Mouse (Mus musculus) cerebellum, postnatal 4 days (tissue): ENCODE results near the gene Phlda1.
A peak's percentile ranks its signal among the peaks of the same experiment; 100 is the strongest.
"Not testable (repeated sequence)": the region's sequence is repeated elsewhere in the genome, so short reads cannot be mapped to it uniquely, and the experiment has no call there.

Experiments
- DNase-seq, 2 experiments: peaks; one replicate each; pipeline ENCODE4 v3.0.0; 2022; ENCODE audit warnings: low spot score in 2 of 2, mixed read lengths in 1 of 2

The Phlda1 gene

DNA sequence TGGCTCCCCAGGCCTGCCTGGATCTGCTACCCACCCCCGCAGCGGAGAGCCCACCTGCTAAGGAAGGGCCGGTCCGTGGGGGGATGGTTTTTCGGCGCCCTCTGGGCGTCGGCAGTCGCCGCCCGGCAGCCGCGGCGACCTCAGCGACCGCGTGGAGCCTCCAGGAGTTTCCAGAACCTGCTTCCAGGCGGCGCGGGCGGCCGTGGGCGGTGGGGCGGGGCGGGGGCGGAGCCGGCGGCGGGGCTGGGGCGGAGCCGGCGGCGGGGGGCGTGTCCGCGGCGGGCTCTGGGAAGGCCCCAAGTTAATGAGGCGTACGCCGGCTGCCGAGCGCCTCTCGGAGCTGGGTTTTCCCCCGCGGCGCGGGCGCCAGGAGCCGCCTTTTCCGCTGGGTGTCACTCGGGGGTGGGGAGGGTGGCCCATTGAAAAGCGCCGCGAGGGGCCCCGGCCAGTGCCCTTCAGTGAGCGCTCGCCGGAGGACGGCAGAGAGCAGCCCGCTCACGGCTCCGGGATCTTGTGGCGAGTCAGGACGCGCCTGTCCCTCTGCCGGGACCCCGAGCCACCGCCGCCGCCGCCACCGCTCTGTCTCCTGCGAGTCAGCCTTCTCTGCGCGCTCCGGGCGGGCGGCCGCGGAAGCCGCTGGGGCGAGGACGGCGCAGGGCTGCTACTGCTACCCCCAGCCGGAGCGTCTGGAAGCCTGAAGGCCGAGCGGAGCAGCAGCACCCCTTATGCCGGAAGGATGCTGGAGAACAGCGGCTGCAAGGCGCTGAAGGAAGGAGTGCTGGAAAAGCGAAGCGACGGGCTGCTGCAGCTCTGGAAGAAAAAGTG lies at the start of gene Phlda1:
TSS of gene Phlda1 (plus strand) at position 186 of the 825 bp plus-strand sequence.
- peak; percentile 77 to 85 for DNase-seq

DNA sequence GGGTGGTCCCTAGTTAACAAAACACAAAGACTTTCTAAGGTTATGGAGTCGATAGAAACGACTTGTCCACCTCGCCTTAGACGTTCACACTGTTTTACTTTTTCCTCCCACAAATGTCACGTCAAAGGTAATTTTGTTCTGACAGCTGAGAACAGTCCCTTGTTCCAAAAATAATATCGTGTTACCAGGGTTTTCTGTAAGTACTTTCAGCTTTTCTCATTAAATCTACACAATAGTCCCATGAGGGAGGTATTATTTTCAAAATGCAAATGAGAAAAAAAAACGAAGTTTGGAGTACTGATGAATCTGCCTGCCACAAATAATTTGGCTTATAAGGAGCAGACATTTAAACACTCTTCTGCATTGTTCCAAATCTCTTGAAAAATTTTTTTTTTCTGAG lies 48.0 kb upstream of the Phlda1 start:
- DNase-seq, result no peak

DNA sequence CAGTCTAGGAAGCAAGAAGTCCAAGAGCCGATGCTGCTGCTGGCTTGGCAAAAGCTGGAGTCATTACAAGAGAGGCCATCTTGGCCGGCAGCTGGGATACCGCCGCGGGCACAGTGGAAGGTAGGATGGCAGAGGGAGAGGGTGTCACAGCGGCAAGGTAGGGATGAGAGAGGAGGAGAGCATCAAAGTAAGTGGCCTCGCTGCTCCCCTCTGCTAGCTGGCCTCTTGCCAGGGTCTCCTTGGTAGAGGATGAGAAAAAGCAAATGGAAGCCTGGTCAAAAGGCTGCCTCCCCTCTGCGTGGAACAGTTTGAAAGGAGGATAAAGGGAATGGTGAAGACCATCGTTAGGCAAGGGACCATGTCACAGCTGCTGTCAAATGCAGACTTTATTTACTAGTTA lies 47.0 kb upstream of the Phlda1 start:
- DNase-seq, result peak in 1 of 2 experiments; percentile 13

DNA sequence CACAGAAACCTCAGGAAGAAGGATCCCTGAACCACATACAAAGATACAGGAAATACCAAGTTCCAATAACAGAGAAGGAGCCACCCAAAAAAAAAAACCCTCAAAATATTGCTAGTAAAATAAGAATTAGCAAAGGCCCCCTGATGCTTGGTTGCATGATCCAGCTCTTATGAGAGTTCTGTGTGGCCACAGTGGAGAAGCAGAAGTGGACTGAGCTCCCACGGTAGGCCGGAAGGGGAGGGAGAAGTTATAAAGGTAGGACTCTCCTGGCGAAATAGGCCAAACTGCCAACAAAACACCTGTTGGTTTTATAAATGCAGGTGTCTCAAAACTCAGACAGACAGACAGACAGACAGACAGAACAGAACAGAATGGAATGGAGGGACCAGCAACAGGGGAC lies 46.2 kb upstream of the Phlda1 start:
- no peak for DNase-seq

DNA sequence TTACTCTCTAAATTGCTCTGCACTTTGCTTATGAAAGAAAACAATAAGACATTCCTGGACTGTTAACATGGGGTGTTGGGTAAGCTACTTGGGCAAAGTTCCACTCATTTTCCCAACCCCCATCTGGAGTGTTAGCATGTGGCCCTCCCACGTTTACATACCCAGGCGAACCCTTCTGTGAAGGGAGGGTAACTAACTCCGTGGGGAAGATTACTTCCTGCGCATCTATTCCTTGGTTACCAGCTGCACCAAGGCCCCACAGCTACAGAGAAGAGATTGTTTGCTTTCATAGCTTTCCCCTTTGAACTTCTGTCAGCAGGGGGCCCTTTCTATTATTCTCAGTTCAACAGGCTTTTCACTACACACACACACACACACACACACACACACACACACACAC lies 45.7 kb upstream of the Phlda1 start:
- DNase-seq, result no peak

DNA sequence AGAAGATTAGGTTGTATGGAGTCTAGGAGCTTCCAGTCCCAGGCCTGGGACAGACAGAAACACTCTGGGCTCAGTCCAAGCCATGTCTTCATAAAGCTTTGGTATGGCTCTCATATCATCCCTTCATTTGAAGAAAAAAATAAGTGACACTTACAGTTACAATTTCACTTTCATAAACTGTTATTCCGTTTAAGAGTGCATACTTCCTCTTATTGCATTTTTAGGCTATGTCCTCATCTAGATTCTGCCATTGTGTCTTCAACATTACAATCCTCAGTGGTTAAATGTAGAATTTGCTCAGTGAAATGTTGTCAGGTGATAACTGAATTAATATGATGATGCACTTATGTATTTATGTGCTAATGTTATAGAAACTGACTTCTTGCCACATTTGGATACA lies 41.3 kb upstream of the Phlda1 start:
- no peak for DNase-seq

DNA sequence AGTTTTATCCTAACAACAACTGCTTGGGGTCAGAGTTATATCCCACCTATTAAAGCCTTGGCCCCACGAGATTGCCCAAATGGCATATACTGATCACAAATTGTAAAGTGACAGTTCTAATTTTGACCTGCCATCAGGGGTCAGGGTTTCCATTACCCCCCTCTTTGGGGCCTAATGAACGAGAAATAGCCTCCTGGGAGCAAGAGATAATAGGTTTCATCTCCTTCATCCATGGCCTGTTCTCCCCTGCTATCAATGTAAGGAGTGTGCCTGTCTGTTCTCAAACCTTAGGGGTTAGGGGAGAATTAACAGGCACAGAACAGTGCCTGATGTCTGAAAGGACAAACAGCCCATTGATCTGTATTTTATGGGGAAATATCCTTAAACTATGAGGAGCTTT lies 40.7 kb upstream of the Phlda1 start:
- no peak for DNase-seq

DNA sequence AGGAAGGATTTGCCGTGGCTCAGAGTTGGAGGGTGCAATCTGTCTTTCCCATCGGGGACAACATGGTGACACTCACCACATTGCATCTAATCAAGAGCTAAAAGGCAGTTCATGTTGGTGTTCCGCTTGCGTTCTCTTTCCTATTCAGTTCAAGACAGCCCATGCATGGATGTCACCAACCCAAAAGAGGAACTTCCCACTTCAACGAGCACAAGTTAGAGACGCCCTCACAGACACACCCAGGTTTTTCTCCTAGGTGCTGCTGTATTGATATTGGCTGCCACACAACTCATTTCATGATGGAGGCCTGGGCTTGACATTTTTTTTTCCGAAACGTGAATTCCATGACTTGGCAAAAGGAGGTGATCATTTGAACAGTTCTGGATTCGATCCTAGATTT lies 34.9 kb upstream of the Phlda1 start:
- DNase-seq, result no peak

DNA sequence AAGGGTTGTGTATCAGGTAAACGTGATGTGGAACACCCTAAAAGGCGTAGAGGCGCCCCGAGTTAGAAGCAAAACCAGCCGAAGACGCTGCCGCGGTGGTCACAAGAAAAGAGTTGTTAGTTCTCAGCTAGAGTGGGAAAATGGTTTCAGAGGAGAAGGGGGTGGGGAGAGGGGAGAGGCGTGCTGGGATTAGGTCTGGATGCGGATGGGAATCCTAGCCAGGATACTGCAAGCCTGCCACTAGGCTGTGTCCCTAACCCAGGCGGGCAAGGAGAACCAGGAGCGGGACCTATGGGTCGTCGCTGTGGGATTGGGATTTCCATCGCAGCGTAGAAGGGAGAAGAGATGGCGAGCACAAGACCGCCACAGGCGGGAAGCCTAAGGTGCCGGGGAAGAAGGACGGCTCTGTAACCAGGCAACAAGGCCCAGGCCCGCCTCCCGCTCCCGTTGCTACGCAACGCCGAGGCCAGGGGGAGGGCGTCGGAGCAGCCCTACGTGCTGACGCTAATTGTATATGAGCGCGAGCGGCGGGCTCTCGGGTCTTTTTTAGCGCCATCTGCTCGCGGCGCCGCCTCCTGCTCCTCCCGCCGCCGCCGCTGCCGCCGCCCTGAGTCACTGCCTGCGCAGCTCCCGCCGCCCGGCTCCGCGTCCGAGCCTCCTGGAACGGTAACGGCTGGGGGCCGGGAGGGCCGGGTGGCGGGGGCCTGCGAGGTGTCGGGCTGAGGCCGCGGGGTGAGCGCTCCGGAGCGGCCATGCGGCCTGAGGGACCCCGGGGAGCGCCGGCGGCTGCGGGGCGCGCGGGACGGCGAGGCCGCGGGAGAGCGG lies 33.2 kb upstream of the Phlda1 start, which contains the start of gene Nap1l1:
TSS of gene Nap1l1 (plus strand) at position 538 of the 825 bp plus-strand sequence.
- peak; percentile 92 to 95 for DNase-seq

DNA sequence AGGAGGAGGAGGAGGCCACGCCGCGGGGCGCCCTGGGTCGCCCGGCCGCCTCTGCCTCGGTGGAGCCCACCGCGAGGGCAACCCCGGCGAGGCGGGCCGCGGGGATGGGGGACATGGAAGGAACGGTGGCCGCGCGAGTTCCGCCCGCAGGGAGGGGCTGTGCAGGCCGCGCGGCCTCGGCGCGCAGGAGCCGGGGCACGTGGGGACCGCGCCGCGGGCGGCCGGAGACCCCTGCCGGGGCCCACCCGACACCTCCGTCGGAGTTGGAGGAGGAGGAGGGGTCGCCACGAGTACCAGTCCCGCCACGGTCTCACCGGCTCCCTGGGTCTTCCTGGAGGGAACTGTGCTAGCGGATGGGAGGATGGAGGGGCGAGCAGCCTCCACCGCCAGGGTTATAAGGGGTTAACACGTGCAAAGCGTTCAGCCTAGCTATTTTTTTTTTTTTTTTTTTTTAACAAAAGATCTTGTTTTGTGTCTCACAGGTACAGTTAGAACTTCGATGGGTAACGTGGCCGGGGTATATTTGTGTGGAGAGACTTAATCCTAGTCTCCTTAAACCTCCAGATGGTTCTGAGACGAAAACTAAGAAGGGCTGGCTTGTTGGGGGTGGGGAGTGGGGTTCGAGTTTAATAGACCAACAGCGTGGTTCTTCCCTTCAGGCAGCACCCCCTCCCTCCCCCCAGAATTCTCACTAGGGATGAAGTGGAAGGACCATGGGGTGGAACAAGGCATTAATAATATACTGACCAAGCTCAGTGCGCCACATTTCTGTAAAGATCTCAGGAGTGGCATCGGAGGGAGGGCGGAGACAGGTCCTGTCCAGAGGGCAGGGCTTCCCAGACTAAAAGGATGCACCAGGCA lies 32.3 kb upstream of the Phlda1 start:
- peak in 1 of 2 experiments; percentile 66 for DNase-seq

DNA sequence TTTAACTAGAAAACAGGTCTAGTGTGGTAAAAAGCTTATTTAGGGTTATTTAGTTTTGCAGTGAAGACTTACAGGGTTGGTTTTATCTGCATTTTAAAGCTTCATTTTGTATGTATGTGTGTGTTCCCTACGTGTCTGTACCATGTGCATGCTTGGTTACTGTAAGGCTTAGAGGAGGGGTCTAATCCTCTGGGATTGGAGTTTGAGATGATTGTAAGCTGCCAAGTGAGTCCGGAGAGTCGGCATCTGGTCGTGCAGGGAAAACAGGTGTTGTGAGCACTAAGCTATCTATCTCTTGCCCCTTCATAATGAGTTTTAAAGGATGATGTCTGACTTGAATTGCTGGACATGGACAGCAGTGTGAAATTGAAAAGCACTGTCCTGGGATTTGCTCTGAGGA lies 29.8 kb upstream of the Phlda1 start:
- DNase-seq, result no peak

DNA sequence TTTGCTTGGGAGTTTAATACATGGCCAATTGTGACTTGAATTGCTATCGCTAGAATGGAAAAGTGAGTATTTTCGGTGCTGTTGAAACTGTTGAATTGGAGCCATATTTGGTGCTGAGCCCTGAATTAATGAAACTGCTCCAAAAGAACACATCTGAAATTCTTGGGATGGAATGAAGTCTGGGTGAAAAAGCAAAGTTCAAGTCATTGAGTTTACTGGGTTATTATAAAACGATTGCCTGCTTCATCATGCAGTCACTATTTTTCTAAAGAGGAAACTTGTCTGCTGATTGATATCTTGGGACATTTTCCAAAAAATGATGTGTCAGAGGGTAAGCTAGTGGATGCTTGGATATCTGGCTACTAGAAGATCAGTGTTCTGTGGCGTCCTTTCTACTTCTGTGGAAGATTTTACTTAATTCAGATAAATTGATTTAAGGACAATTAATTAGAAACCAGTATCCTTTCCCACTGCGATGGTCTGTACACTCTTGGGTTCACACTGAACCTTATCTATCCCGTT lies 29.0 kb upstream of the Phlda1 start:
- no peak for DNase-seq

DNA sequence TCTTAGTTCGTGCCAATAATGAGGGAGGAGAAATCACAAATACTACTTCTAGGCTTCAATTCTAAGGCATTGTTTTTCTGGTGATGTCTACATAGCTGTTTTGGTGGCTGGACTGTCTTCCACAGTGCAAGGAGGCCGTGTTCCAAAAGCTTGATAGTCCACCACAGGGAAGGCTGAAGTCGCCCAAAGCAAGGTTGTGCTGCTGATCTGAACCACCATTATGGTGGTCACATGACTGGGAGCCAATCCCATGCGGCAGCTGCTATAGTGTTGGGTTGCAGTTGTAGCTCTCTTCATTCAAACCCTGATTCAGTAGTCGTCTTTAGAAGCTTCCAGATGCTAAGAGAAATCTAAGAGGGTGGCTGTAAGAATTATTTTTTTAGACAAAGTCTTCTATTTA lies 26.5 kb upstream of the Phlda1 start:
- DNase-seq, result no peak

DNA sequence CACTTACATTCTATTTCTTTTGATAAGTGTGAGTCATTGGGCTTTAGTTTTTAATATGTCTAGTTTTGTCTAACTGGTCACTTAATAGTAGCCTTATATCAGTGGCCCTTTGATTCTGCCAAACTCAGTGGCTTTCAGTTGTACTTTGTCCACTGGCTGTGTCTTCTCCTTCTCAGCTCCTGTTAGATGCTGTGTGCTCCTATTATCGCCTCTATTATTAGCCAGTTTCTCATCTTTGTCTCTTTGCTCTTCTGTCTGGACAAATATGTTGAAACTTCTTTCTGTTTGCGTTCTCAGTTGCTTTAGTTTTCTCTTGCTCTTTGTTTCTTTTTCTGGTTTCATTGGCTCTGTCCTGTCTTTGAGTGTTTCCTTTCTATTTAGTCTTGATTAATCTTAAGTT lies 23.4 kb upstream of the Phlda1 start:
- no peak for DNase-seq

DNA sequence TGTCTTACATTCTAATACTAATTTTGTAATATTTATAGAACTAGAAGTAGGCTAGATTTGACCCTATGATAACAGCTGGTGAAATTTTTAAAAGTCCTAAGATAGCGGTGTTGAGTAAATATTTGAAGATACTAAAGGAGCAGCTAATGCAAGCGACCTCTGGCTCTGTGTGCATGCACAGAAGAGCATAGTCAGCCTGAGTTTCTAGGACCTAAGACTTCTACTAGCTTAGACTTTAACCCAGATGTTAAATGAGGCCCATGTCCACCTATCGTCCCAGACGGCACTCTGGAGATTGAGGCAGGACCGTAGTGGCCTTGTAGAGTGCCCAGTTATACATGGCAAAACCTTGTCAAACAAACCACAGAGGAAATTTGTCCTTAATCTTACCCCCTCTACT lies 22.0 kb upstream of the Phlda1 start:
- no peak for DNase-seq

DNA sequence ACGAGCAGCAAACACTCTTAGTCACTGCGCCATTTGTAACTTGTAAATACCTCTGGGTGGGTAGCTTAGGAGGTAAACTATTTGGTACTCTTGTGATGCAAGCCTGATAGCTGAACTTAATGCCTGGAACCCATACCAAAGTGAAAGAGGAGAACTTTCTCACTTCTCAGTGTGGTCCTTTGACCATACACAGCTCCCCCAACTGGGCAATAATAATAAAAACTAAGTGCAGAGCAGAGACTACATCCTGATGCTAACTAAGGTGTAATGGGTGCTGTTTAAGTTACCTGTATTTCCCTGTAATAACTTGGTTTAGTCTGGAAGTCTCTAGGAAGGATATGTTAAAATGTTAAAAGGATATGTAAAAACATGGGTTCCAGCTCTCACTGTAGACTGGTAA lies 17.3 kb upstream of the Phlda1 start:
- DNase-seq, result no peak

DNA sequence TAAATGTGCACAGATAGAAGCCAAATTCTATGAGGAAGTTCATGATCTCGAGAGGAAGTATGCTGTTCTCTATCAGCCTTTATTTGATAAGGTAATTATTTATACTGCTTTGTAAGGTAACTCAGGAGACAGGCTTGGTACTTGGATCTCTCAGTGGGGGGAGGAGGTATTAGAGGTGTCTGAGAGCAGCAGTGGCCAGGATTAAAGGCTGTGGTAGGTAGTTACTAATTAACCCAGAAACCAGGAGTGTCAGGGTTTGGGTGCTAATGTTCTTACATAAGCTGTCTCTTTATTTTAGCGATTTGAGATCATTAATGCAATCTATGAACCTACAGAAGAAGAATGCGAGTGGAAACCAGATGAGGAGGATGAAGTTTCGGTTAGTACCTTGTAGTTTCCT lies 16.0 kb upstream of the Phlda1 start:
- not testable (repeated sequence) for DNase-seq

DNA sequence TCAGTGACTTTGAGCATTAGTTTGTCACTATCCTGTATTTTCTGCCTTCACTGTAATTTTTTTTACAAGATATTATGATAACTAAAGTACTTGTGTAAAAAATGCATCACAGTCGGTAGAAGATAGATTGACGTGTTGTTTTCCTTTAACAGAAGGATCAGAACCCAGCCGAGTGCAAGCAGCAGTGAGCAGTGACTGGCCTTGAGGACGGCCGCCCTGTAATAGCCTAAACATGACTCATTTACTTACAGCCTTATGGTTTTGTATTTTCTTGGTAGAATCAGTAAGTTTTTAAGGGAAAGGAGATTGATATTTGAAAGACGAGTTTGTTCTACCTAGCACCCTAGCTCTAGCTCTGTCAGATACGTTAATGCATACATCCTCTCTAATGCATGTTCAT lies 10.2 kb upstream of the Phlda1 start:
- DNase-seq, result no peak

DNA sequence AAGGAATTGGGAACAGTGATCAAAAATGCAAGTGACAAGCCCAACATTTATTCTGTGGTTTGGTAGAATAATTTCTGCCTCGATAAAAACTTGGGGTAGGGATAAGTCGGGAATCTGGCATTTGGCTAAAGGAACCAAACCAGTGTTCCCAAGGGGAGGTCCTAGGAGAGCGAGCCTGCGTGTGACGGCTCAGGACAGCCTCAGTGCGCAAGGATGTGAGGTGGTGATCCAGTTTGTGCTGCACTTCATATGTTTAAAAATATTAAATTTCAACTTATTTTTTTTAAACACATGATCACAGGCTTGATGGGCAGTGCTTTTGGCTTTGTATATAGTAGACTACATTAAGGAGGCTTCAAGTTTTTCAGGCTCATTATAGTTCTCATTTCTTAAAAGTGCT lies 6.2 kb upstream of the Phlda1 start:
- DNase-seq, result no peak

DNA sequence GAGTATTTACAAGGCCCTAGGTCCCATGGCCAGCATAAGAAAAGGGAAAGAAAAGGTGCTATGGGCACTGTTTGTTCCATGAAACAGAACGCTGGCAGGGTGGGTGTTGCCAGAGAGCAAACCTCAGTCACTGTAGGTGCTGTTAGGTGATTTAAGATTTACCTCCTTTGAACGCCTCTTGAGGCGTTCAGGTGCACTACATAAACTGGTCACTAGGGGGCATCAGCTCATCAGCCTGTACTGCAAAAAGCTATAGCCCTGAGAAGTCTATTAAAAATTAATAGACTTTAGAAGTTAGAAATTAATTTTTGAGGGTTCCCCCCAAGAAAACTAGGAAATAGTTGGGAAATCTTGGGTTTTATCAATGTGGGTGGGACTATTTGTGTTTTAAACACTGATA lies 3.0 kb upstream of the Phlda1 start:
- peak; percentile 61 to 81 for DNase-seq

DNA sequence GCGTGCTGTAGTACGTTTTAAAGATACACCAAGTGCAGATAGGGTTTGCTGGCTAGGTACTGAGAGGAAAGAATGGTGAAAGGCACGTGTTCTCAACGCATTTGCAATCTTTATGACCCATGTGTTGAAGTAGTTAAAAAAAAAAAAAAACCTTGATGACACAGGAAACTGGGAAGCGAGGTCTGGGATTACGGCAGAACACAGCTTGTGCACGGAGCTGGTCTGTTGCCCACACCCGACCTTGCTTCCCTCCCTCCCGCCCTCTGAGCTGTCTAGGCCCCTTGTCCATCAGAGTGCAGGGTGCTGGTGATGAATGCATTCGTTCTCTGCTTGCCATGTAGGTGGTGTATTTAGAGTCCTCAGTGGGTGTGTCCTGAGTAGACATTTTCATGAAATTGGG lies 2.4 kb upstream of the Phlda1 start:
- no peak for DNase-seq

DNA sequence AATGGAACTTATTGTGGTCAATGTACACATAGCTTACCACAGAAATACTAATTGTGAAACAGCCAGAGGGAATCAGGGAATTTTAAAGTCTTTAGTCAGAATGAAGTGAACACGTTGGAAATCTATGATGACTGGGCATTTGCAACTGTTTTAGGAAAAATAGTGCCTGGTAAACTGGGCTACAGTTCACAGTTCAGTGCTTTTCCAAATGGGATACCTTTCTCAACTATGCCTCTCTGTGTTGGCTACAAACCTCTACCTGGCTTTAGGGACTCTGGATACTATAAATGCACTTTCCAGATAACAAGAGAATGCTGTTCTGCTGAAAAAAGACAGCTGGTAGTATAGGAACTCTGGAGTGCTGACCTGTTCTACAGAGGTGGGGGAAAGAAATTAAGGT lies 1.5 kb upstream of the Phlda1 start:
- DNase-seq, result no peak
